Mouse (Mus musculus) stomach, embryonic 16.5 days (tissue): ENCODE measurements around the gene Igsf8. TPM values are rescaled to one million over a fixed set of nuclear protein-coding genes. Genes with fewer than 3 reads are reported as not detected.
A peak's percentile ranks its signal among the peaks of the same experiment; 100 is the strongest.

Experiments used
- ATAC-seq: fragments of 200-750 bp; cut with Nextera tagmentation; 2 replicates; pipeline ENCODE4 v1.8.0; 2017; ENCODE audit warnings: moderate number of reproducible peaks, moderate TSS enrichment; ENCODE audit not compliant: insufficient read depth, low FRiP score
- H3K27ac ChIP-seq: fragments of 300-500 bp; sonication (generic); 2 replicates; pipeline ENCODE4 v1.5.1; 2014; ENCODE audit warnings: low read length
- H3K27me3 ChIP-seq: fragments of 300-500 bp; sonication (generic); 2 replicates; pipeline ENCODE4 v1.6.1; 2014; ENCODE audit warnings: low read length, control low read depth, mixed read lengths; ENCODE audit not compliant: control insufficient read depth, insufficient read depth
- H3K36me3 ChIP-seq: fragments of 300-500 bp; sonication (generic); 2 replicates; pipeline ENCODE4 v1.6.1; 2014; ENCODE audit warnings: low read length; ENCODE audit not compliant: control insufficient read depth, insufficient read depth
- H3K4me1 ChIP-seq: fragments of 300-500 bp; sonication (generic); 2 replicates; pipeline ENCODE4 v1.6.1; 2014; ENCODE audit warnings: low read length, control low read depth, mixed read lengths; ENCODE audit not compliant: control insufficient read depth, insufficient read depth
- H3K4me2 ChIP-seq: fragments of 300-500 bp; sonication (generic); 2 replicates; pipeline ENCODE4 v1.6.1; 2014; ENCODE audit warnings: low read depth, low read length, mixed read lengths
- H3K4me3 ChIP-seq: fragments of 300-500 bp; sonication (generic); replicated peaks from 2 replicates; pipeline ENCODE4 v1.5.1; 2014; ENCODE audit warnings: mild to moderate bottlenecking, low read length
- H3K9ac ChIP-seq: fragments of 300-500 bp; sonication (generic); 2 replicates; pipeline ENCODE4 v1.6.1; 2014; ENCODE audit warnings: low read length
- H3K9me3 ChIP-seq: fragments of 300-500 bp; sonication (generic); replicated peaks from 2 replicates; pipeline ENCODE4 v1.6.1; 2016; ENCODE audit warnings: low read length, control low read depth; ENCODE audit not compliant: control insufficient read depth
- WGBS: fragments of 180-500 bp; shearing (Covaris S2); extraction: QIAGEN DNeasy Blood & Tissue Kit; methylation state at CpG from one replicate; pipeline ENCODE4 v1.1.7; 2014; 5-methylcytosine and 5-hydroxymethylcytosine counted together
- polyA plus RNA-seq: library from polyadenylated mRNA; unstranded; fragments of >200 nt; fragmentation: Nextera tagmentation; extraction: Ambion mirVana; gene quantifications from 2 replicates; pipeline ENCODE4 v1.2.1, GENCODE M21; 2015

Gene Igsf8
- polyA plus RNA-seq, 1 experiment from 2014 or later: 27.8 TPM

DNA sequence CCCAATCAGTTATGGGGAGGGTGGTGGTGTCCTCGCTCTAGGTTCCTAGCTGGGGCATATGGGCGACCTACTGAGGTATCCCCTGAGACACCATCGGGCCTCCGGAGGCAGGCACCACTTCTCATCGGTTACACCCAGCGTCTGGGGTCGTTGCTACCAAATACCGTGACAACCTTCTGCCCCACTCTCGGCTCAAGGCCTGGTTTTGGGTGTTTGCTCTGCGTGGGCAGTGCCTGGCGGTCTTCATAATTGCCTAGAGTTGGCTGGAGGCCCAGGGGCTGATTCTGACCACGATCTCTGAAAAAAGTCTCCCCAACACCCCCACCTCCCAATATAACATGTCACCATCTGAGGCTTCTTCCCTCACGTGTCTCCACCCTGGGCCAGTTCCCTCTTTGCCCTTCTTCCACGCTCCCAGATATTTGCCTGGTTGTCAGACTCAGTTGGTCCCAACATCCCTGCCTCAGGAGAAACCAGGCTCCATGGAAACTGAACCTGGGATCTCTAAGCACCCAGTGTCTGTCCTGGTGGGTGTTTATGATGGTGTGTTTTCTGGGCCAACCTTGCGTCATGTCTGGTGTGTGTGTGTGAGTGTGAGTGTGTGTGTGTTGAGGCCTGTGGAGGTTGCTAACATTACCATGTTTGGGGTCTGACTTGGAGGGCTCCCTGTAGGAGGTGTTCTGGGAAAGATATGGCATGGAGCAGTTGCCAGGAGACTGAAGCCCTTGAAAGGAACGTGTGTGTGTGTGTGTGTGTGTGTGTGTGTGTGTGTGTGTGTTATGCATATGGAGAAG is 51.5 kb downstream of the Igsf8 start:
- H3K27ac ChIP-seq: no peak overlapping the region
- ATAC-seq: no peak
- peak overlapping the region; percentile 81 for H3K9ac ChIP-seq
- no peaks in the 10 kb centered on the region for H3K36me3 ChIP-seq
- WGBS: 14% methylated on average over 16 of the region's 16 CpGs
- H3K4me3 ChIP-seq: peak overlapping the region; percentile 71
- H3K9me3 ChIP-seq: no peaks in the 10 kb centered on the region
- peaks cover 29% of the 10 kb centered on the region for H3K4me1 ChIP-seq
- no peaks in the 10 kb centered on the region for H3K27me3 ChIP-seq
- H3K4me2 ChIP-seq: peak overlapping the region; percentile 94

DNA sequence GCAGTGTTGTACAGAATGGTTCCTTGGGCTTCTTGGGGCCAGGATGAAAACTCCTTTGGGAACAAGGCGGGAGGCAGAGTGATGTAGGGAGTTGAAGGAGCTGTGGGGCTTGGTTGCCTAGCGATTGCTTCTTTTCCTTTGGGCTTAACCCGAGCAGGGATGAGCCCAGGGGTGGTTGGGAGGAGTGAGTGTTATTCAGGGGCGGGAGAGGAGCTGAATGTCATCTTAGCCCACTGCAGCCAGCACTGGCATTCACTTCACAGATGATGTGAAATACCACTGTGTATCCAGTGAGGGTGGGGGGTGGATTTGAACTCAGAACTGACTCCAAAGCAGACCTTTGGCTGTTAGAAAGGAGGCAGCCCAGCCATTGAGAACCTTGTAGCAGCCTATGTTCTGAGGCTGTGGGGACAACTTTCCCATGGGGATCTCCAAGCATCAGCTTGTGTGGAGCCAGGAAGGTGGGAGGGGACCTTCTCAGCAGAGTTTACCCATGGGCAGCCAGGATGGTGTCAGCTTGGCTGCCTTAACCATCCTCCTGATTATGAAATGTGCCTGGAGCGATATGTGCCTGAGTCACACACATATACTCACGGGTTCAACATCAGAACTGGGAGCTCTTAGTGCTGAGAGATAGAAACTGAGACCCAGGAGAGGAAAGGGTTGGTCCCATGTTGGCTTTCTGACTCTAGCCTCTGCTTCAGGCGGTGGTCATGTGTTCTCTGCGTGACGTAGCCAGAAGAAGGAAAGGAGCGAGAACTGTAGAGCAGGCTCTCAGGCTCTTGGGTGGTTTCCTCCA is 52.4 kb downstream of the Igsf8 start:
- no peaks in the 10 kb centered on the region for H3K9me3 ChIP-seq
- 79% methylated on average over 10 of the region's 10 CpGs for WGBS
- H3K27me3 ChIP-seq: no peaks in the 10 kb centered on the region
- H3K4me1 ChIP-seq: peaks cover 29% of the 10 kb centered on the region
- no peak for ATAC-seq
- H3K4me2 ChIP-seq: peak overlapping the region; percentile 94; the same call in 1 of the 2 replicates
- no peak overlapping the region for H3K4me3 ChIP-seq
- no peaks in the 10 kb centered on the region for H3K36me3 ChIP-seq
- no peak overlapping the region; the same call in 1 of the 2 replicates for H3K9ac ChIP-seq
- no peak overlapping the region for H3K27ac ChIP-seq

DNA sequence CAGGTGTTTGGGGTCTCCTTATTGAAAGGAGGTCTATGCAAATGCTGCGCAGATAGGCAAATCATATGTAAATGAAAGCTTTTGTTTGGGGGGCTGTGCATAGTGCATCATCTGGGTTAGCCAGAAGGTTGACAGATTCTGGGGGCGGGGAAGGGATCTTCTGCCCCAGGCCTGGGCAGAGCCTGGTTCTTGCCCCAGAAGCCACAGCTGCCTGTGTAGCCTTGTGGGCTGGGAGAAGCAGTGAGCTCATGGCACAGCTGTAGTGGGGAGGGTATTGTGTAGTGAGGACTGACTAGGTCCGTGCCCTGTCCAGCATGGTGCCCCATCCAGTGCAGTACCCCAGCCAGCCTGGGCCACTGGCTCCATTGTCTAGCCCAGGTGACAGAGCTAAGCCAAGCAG is 53.5 kb downstream of the Igsf8 start:
- WGBS: 91% methylated on average over 3 of the region's 3 CpGs
- no peak overlapping the region for H3K9ac ChIP-seq
- H3K4me2 ChIP-seq: no peak overlapping the region
- 0 out of 2 replicates have a peak, but pooled peaks cover 2% of the 10 kb centered on the region for H3K36me3 ChIP-seq
- H3K4me1 ChIP-seq: peaks cover 23% of the 10 kb centered on the region
- H3K4me3 ChIP-seq: no peak overlapping the region
- ATAC-seq: no peak
- no peaks in the 10 kb centered on the region for H3K9me3 ChIP-seq
- H3K27ac ChIP-seq: no peak overlapping the region
- no peaks in the 10 kb centered on the region for H3K27me3 ChIP-seq

DNA sequence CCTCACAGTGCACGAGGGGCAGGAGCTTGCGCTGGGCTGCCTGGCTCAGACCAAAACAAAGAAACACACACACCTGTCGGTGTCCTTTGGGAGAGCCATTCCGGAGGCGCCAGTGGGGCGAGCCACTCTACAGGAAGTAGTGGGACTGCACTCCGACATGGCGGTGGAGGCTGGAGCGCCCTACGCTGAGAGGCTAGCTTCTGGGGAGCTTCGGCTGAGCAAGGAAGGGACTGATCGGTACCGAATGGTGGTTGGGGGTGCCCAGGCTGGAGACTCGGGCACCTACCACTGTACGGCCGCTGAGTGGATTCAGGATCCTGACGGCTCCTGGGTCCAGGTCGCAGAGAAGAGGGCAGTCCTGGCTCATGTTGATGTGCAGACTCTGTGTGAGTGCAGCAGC is 56.0 kb downstream of the Igsf8 start:
- H3K27ac ChIP-seq: no peak overlapping the region
- H3K36me3 ChIP-seq: 0 out of 2 replicates have a peak, but pooled peaks cover 2% of the 10 kb centered on the region
- H3K4me2 ChIP-seq: no peak overlapping the region
- peaks cover 21% of the 10 kb centered on the region for H3K4me1 ChIP-seq
- no peak overlapping the region for H3K4me3 ChIP-seq
- no peak overlapping the region for H3K9ac ChIP-seq
- no peak for ATAC-seq
- WGBS: 62% methylated on average over 18 of the region's 18 CpGs
- no peaks in the 10 kb centered on the region for H3K27me3 ChIP-seq
- H3K9me3 ChIP-seq: no peaks in the 10 kb centered on the region

DNA sequence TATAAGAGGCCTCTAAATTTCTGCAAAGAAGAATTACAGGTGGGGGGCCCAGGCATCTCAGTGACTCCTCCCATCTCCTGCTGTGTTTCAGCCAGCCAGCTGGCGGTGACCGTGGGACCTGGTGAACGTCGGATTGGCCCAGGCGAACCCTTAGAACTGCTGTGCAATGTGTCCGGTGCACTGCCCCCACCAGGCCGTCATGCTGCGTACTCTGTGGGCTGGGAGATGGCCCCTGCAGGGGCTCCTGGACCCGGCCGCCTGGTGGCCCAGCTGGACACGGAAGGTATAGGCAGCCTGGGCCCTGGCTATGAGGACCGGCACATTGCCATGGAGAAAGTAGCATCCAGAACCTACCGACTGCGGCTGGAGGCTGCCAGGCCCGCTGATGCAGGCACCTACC is 56.5 kb downstream of the Igsf8 start:
- no peaks in the 10 kb centered on the region for H3K27me3 ChIP-seq
- no peaks in the 10 kb centered on the region for H3K9me3 ChIP-seq
- ATAC-seq: no peak
- no peak overlapping the region for H3K4me3 ChIP-seq
- no peak overlapping the region for H3K27ac ChIP-seq
- WGBS: 74% methylated on average over 15 of the region's 15 CpGs
- no peak overlapping the region for H3K9ac ChIP-seq
- H3K4me2 ChIP-seq: no peak overlapping the region
- peaks cover 17% of the 10 kb centered on the region for H3K4me1 ChIP-seq
- 0 out of 2 replicates have a peak, but pooled peaks cover 2% of the 10 kb centered on the region for H3K36me3 ChIP-seq

DNA sequence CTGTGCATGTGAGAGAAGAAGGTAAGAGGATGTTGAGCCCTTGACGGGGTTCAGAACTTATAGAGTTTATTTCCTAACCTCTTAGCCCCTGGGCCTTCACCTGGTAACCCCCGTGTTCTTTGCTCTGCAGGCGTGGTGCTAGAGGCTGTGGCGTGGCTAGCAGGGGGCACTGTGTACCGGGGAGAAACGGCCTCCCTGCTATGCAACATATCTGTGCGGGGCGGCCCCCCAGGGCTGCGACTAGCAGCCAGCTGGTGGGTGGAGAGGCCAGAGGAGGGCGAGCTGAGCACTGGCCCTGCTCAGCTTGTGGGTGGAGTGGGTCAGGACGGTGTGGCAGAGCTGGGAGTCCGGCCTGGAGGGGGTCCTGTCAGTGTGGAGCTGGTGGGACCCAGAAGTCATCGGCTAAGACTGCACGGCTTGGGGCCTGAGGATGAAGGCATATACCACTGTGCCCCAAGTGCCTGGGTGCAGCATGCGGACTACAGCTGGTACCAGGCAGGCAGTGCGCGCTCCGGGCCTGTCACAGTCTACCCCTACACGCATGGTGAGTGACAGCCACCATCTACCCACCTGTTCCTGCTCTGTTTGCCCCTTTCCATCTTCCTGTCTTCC is 57.1 kb downstream of the Igsf8 start:
- Histone ChIP-seq H3K4me1 (peaks cover 12% of the 10 kb centered on the region; the same call in 1 of the 2 replicates), H3K27me3 (no peaks in the 10 kb centered on the region), H3K27ac (no peak overlapping the region), H3K4me3 (no peak overlapping the region), H3K4me2 (no peak overlapping the region), H3K9me3 (no peaks in the 10 kb centered on the region), H3K36me3 (0 out of 2 replicates have a peak, but pooled peaks cover 2% of the 10 kb centered on the region), H3K9ac (no peak overlapping the region)
- no peak for ATAC-seq
- 88% methylated on average over 19 of the region's 19 CpGs for WGBS

DNA sequence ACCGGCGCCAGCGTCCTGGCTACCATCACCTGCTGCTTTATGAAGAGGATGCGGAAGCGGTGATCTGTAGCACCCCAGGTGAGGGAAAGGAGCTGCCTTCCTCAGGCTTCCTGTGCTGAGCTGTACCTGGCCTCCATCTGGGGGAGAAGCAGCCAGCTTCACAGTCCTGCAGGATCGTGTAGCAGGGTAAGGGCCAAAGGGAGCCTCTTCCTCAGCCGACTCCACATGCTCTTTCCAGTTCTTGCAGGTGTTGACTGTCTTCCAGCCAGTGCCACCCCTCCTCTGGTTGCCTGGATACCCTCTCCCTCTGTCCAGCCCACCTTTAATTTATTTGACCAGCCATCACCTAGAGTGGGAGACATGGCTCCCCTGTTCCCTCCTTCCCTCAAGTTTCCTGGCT is 57.9 kb downstream of the Igsf8 start:
- WGBS: 76% methylated on average over 7 of the region's 7 CpGs
- Histone ChIP-seq H3K27me3 (no peaks in the 10 kb centered on the region), H3K4me3 (no peak overlapping the region), H3K36me3 (0 out of 2 replicates have a peak, but pooled peaks cover 2% of the 10 kb centered on the region), H3K9ac (no peak overlapping the region), H3K9me3 (no peaks in the 10 kb centered on the region), H3K4me2 (no peak overlapping the region), H3K4me1 (peaks cover 9% of the 10 kb centered on the region; the same call in 1 of the 2 replicates), H3K27ac (no peak overlapping the region)
- no peak for ATAC-seq

DNA sequence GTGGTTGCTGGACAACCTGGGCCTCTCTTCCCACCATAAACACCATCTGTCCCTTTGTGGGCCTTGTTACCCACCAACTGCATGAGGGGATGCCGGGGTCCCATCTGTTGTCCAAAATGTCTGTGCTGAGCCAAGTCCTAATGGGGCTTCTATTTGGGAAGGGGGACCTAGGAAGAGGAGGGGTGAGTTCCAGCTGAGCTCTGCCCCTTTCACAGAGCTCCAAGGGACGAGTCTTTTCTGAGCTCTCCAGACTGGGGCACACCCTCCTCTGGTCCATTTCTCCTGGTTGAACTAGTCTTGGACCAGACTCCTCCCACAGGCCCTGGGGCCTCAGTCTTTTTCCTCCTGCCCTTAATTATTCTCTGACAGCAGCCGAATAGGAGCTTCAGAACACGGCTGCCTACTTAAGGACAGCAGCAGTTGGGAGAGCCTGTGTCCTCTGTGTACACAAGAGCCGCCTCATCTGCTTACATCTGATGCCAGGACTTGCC is 58.5 kb downstream of the Igsf8 start:
- ATAC-seq: no peak
- peaks cover 9% of the 10 kb centered on the region; the same call in 1 of the 2 replicates for H3K4me1 ChIP-seq
- no peak overlapping the region for H3K9ac ChIP-seq
- no peak overlapping the region for H3K27ac ChIP-seq
- WGBS: 41% methylated on average over 5 of the region's 5 CpGs
- H3K36me3 ChIP-seq: 0 out of 2 replicates have a peak, but pooled peaks cover 2% of the 10 kb centered on the region
- H3K9me3 ChIP-seq: no peaks in the 10 kb centered on the region
- no peak overlapping the region for H3K4me3 ChIP-seq
- no peak overlapping the region for H3K4me2 ChIP-seq
- peaks cover under 1% of the 10 kb centered on the region; the same call in 1 of the 2 replicates for H3K27me3 ChIP-seq
